Mouse (Mus musculus) left cerebral cortex, adult 2 months (tissue): ENCODE measurements around the gene Cep112. TPM values are rescaled to one million over a fixed set of nuclear protein-coding genes. Genes with fewer than 3 reads are reported as not detected.

Experiments
- DNase-seq, 2 experiments: peaks; one replicate each; pipeline ENCODE4 v3.0.0; 2021 to 2022; ENCODE audit warnings: low spot score in 2 of 2, mixed read lengths in 1 of 2; ENCODE audit errors: extremely low spot score in 1 of 2
- H3K27ac ChIP-seq: fragments of 200-600 bp; 2 replicates; pipeline ENCODE4 v1.8.1; 2022
- H3K4me3 ChIP-seq: fragments of 200-600 bp; 2 replicates; pipeline ENCODE4 v1.8.1; 2022
- CTCF ChIP-seq: fragments of 200-600 bp; IDR thresholded peaks from 2 replicates; pipeline ENCODE4 v1.8.1; 2022; ENCODE audit warnings: antibody characterized with exemption, mild to moderate bottlenecking, moderate library complexity
- intact Hi-C: fragments of 180-260 bp; cut with DNase I; formaldehyde crosslinking; loops from one replicate; pipeline ENCODE4 v1.15.1; 2025
- total RNA-seq, 2 experiments: library from RNA; stranded (reverse); gene quantifications; 2 replicates each; pipeline ENCODE4 v1.2.3; 2021

The Cep112 gene
- total RNA-seq, 2 experiments from 2014 or later: 8.2 to 11.3 TPM

DNA sequence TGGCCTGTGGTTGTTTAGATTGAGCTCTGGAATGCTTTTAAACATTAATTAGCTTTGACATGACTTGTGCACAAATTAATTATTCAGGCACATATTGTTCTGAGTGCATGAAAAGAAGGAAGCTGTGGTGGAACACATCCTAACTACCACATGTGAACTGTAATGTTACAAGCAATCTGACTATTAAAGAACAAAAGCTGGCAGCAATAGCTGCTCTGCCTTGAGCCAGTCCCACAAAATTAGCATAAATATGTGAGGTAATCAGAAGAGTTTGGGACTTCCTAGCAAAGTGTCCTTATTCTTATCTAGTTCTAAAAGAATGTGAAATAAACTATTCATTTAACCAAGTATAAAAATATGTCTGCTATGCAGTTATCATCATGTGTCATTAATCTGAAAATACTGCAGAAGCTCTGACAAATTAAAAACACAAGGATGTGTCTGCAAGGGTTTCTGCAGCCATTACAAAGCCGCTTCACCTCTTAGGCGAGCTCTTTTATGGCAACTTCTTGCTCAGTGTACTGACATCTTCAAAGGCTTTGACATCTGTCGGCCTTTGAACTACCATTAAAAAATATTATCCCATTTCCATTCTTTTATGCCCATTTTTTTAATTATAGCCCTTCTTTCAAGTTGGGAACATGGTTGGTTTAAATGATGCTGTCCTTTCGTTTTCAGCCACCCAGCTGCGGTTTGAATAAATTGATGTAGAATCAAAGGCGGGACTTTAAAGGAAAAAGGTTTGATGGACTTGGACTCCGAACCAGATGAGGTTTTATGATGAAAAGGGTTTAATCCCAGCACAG lies 195.8 kb downstream of the Cep112 start:
- no peak for TF ChIP-seq CTCF
- H3K4me3 ChIP-seq: no peak overlapping the region
- no peak overlapping the region for H3K27ac ChIP-seq
- no peak for DNase-seq
- intact Hi-C loops: no loop called here

DNA sequence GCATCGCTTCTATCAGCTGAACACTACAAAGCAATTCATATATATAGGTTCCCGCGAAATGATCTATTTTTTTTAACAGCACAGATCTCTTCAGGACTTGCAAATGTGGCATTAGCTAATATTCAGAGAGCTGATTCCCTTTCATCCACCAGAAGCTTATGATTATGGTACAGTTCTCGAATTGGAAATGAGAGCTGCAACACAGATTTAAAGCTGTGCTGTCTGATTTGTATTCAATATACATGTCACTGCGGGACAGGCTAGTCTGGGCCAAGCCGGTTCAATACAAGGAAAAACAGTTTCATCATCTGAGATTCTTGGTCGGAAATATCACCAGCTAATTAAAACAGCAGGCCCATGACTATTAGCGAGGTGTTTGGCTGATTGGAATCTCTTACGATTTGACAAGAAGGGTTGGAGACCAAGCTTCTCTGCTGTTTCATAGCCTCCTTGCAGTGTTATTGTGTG lies 196.5 kb downstream of the Cep112 start:
- no peak overlapping the region for H3K4me3 ChIP-seq
- no peak for TF ChIP-seq CTCF
- intact Hi-C loops: no loop called here
- no peak overlapping the region for H3K27ac ChIP-seq
- DNase-seq: no peak

DNA sequence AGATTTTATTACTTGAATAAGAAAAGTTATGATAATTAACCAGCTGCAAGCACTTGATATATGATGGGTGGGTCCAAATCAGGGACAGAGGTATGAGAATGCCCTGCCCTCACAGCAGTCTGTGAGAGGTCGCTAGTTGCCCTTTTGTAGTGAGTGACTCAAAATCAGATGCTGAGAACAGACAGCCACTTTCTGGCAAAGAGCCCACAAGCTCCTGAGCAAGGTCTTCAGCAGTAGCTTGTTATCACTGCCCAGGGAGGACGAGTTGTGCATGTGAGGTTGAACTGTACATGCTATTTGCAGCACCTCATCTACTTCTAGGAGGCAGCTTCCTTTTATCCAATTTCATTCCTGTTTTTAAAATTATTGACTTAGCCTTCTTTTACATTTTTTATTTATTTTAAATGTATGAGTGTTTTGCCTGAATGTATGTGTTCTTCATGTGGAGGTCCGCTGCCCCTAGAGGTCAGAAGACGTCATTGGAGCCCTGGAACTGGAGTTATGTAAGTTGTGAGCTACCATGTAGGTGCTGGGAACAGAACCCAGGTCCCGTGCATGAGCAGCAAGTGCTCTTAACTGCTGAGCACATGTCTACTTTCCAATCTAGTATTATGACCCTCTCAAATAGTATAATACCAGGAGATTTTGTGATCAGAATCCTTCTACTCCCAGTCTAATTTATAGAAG lies 200.7 kb downstream of the Cep112 start:
- TF ChIP-seq CTCF: no peak; the same call in 1 of the 2 replicates
- no peak overlapping the region for H3K27ac ChIP-seq
- intact Hi-C loops: no loop called here

GRCm38 (mm10) chr11:108637780-108638179 lies 212.8 kb downstream of the Cep112 start:
- no peak for DNase-seq
- TF ChIP-seq CTCF: no peak
- no peak overlapping the region for H3K4me3 ChIP-seq
- H3K27ac ChIP-seq: no peak overlapping the region
- intact Hi-C loops: no loop called here

More for the DNA sequence above, 200.7 kb downstream of the Cep112 start:
- H3K4me3 ChIP-seq: no peak overlapping the region
- no peak for DNase-seq

GRCm38 (mm10) chr11:108655574-108655973 lies 230.6 kb downstream of the Cep112 start:
- intact Hi-C loops: no loop called here
- DNase-seq: no peak
- Histone ChIP-seq H3K4me3 (no peak overlapping the region), H3K27ac (no peak overlapping the region)
- no peak for TF ChIP-seq CTCF

DNA sequence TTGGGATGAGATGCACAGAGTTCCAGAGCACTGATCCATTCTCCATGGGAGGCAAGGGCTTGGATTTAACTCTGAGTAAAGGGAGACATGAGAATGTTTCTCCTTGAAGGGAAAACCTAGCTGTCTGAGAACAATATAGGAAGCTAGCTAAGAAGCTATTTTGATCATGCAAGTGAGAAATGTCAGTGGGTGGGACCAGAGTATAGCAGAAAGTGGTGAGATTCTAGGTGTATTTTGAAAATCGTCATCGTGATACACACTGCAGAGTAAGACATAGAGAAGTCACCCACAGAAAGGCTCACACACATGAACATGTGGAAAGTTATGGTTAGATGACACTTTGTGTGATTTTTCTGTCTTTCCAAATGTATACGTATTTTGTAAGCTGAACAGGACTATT lies 257.0 kb downstream of the Cep112 start:
- DNase-seq: no peak
- no peak for TF ChIP-seq CTCF
- H3K27ac ChIP-seq: no peak overlapping the region
- intact Hi-C loops: no loop called here
- H3K4me3 ChIP-seq: no peak overlapping the region

DNA sequence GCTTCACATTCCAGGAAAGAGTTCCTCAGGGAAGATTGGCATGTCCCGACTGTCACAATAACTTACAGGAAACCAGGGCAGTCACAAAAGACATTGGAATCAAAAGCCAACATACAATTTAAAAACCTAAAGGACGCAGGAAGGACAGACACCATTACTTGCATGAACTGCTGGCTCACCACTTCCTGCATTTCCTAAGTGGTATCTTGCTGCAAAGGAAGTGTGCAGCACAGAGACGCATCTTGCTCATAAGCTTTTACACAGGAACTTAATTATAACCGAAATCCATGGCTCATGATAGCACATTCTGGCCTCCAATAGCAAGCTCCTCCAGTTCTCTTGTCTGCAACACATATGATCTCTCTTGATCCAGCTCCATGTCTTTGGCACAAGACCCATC lies 271.6 kb downstream of the Cep112 start:
- DNase-seq: no peak
- Histone ChIP-seq H3K27ac (no peak overlapping the region), H3K4me3 (no peak overlapping the region)
- intact Hi-C loops: no loop called here
- TF ChIP-seq CTCF: no peak

- intact Hi-C loops: no loop called here
- DNase-seq: peak in 1 of 2 experiments; percentile 31
- TF ChIP-seq CTCF: no peak
- no peak overlapping the region for H3K4me3 ChIP-seq
- peak overlapping the region; percentile 7; the same call in 1 of the 2 replicates for H3K27ac ChIP-seq
Measured at GRCm38 (mm10) chr11:108752301-108752700, 327.3 kb downstream of the Cep112 start.

DNA sequence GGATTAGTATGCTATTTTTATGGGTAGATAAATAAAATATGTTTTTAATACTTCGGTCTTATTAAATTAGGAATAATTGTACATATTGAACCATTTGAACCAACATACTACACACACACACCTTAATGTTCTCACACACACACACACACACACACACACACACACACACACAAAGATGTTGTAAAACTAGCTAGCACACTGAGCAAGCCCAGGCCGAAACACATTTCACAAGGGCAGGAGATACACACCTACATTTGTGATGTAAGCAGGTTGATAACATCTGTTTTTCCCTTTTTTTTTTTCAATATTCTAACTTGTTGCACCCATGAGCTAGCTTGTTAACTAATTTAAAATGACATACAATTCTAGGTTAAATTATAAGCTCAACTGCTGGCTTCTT lies 327.8 kb downstream of the Cep112 start:
- DNase-seq: no peak
- intact Hi-C loops: no loop called here
- H3K27ac ChIP-seq: no peak overlapping the region
- H3K4me3 ChIP-seq: no peak overlapping the region
- no peak for TF ChIP-seq CTCF

GRCm38 (mm10) chr11:108753361-108754240 lies 328.6 kb downstream of the Cep112 start:
- intact Hi-C loops: no loop called here

GRCm38 (mm10) chr11:108757211-108757610 lies 332.2 kb downstream of the Cep112 start:
- TF ChIP-seq CTCF: no peak
- H3K27ac ChIP-seq: no peak overlapping the region
- intact Hi-C loops: loop anchor here (5.0 kb wide), 3 partner anchors 135 to 290 kb away; partner anchors contain the start of gene Axin2
- no peak for DNase-seq
- no peak overlapping the region for H3K4me3 ChIP-seq

More at GRCm38 (mm10) chr11:108753361-108754240, 328.6 kb downstream of the Cep112 start:
- TF ChIP-seq CTCF: no peak
- no peak for DNase-seq
- Histone ChIP-seq H3K4me3 (no peak overlapping the region), H3K27ac (no peak overlapping the region)
